Mouse (Mus musculus) midbrain, embryonic 14.5 days (tissue): ENCODE results near the gene Itih2. TPM values are rescaled to one million over a fixed set of nuclear protein-coding genes. Genes with fewer than 3 reads are reported as not detected.

Source experiments
- polyA plus RNA-seq: library from polyadenylated mRNA; unstranded; fragments of >200 nt; fragmentation: Nextera tagmentation; extraction: Ambion mirVana; gene quantifications from 2 replicates; pipeline ENCODE4 v1.2.1, GENCODE M21; 2014

Gene Itih2
- polyA plus RNA-seq, 1 experiment from 2014 or later, result 1.1 TPM

Other genes with a start within 250 kb of the Itih2 start
- 5.5 and 6.3 TPM in 2 replicates for gene 9230102O04Rik, start 241.9 kb downstream of the Itih2 start, polyA plus RNA-seq
- 88.6 and 120 TPM in 2 replicates for gene Gata3, start 241.4 kb downstream of the Itih2 start, polyA plus RNA-seq
- gene Taf3, start 82.8 kb downstream of the Itih2 start, polyA plus RNA-seq, result 12.8 and 16.4 TPM in 2 replicates
- 577 and 596 TPM in 2 replicates for gene Atp5c1, start 50.9 kb downstream of the Itih2 start, polyA plus RNA-seq
- gene Kin, start 50.8 kb downstream of the Itih2 start, polyA plus RNA-seq, result 33.9 and 34.2 TPM in 2 replicates
- 1.3 and 7.7 TPM in 2 replicates for gene Itih5, start 22.2 kb upstream of the Itih2 start, polyA plus RNA-seq
- gene Sfmbt2, start 239.1 kb upstream of the Itih2 start, polyA plus RNA-seq, result 4.2 TPM in 2 replicates